Mouse (Mus musculus): ENCODE measurements around the gene Krtap1-4. TPM values are rescaled to one million over a fixed set of nuclear protein-coding genes. Genes with fewer than 3 reads are reported as not detected.

Gene Krtap1-4
- total and polyA plus RNA-seq, 3 experiments: not detected

- dilution Hi-C loops (cut with MboI; ENCODE audit: extremely low pct_ligation_motif_present, extremely low pct_unique_long_range_greater_than_20kb, low sequenced_read_pairs): no loop called here
- Histone ChIP-seq H3K9ac (ENCODE audit: insufficient read depth, low read depth) (no peak overlapping the region), H3K36me3 (replicated peaks in 1 of 2; ENCODE audit: control insufficient read depth in 1 of 2, insufficient read depth in 1 of 2, low read length in 1 of 2) (no peaks in the 10 kb centered on the region), H3K79me2 (replicated peaks; ENCODE audit: control insufficient read depth, extremely low read depth, insufficient read depth, poor library complexity, severe bottlenecking) (no peaks in the 10 kb centered on the region), H3K9me3 (replicated peaks; ENCODE audit: low read length) (no peaks in the 10 kb centered on the region), H3K27me3 (replicated peaks) (peaks cover 62% of the 10 kb centered on the region), H3K4me2 (ENCODE audit: insufficient read depth, low read depth, poor library complexity, severe bottlenecking) (no peak overlapping the region), H3K4me1 (ENCODE audit: control insufficient read depth in 1 of 2, insufficient read depth in 2 of 2) (peaks cover 3% of the 10 kb centered on the region in 2 experiments; a peak in 2 of 4 replicates), H3K27ac (ENCODE audit: insufficient read depth, low read depth) (no peak overlapping the region), H3K4me3 (replicated peaks in 1 of 3; ENCODE audit: low read depth in 2 of 3, low read length in 2 of 3, poor library complexity in 1 of 3) (no peak overlapping the region)
- in situ Hi-C loops (cut with MboI; ENCODE audit: low pct_ligation_motif_present, low pct_unique_long_range_greater_than_20kb, low sequenced_read_pairs): no loop called here
- DNase-seq (ENCODE audit: extremely low read depth): no peak
- no peak for TF ChIP-seq TBP (conservative IDR thresholded peaks at IDR 0.05; ENCODE audit: low read depth, low read length)
- no peak for TF ChIP-seq CHD1 (IDR thresholded peaks at IDR 0.05; ENCODE audit: low read depth, low read length)
- no peak for TF ChIP-seq ZNF384 (IDR thresholded peaks at IDR 0.05; ENCODE audit: low read depth, low read length)
- no peak for TF ChIP-seq IRF4 (IDR thresholded peaks at IDR 0.05; ENCODE audit: low read depth, low read length)
- no peak for TF ChIP-seq ELF1 (IDR thresholded peaks at IDR 0.05; ENCODE audit: low read depth, low read length)
These were observed 10.3 kb downstream of the Krtap1-4 start for GRCm38 (mm10) chr11:99573164-99573563.

- H3K4me2 ChIP-seq (ENCODE audit: insufficient read depth, low read depth, poor library complexity, severe bottlenecking): no peak within 1 kb of the TSS
- peaks cover 29% of the 10 kb centered on the region for H3K27me3 ChIP-seq (replicated peaks)
- H3K4me1 ChIP-seq (ENCODE audit: control insufficient read depth in 1 of 2, insufficient read depth in 2 of 2): peaks cover 5 to 12% of the 10 kb centered on the region in 2 experiments; a peak in 3 of 4 replicates
- in situ Hi-C loops (cut with MboI; ENCODE audit: low pct_ligation_motif_present, low pct_unique_long_range_greater_than_20kb, low sequenced_read_pairs) (no loop called here), dilution Hi-C loops (cut with MboI; ENCODE audit: extremely low pct_ligation_motif_present, extremely low pct_unique_long_range_greater_than_20kb, low sequenced_read_pairs) (no loop called here)
- no peak for DNase-seq (ENCODE audit: extremely low read depth)
- H3K9ac ChIP-seq (ENCODE audit: insufficient read depth, low read depth): no peak within 1 kb of the TSS
- H3K4me3 ChIP-seq (replicated peaks in 1 of 3; ENCODE audit: low read depth in 2 of 3, low read length in 2 of 3, poor library complexity in 1 of 3): no peak within 1 kb of the TSS
- H3K9me3 ChIP-seq (replicated peaks; ENCODE audit: low read length): no peaks in the 10 kb centered on the region
- no peaks in the 10 kb centered on the region for H3K79me2 ChIP-seq (replicated peaks; ENCODE audit: control insufficient read depth, extremely low read depth, insufficient read depth, poor library complexity, severe bottlenecking)
- H3K27ac ChIP-seq (ENCODE audit: insufficient read depth, low read depth): no peak within 1 kb of the TSS
- TF ChIP-seq TCF12 (IDR thresholded peaks at IDR 0.05; ENCODE audit: low read depth, low read length) (no peak), POLR2A (IDR thresholded peaks at IDR 0.05; ENCODE audit: low read depth, low read length) (no peak), KAT2A (IDR thresholded peaks at IDR 0.05; ENCODE audit: insufficient replicate concordance, low read length) (no peak), ETS1 (conservative IDR thresholded peaks at IDR 0.05; ENCODE audit: low read depth, low read length) (no peak), RAD21 (IDR thresholded peaks at IDR 0.05; ENCODE audit: low read depth, low read length) (no peak), CHD1 (IDR thresholded peaks at IDR 0.05; ENCODE audit: low read depth, low read length) (no peak), SIN3A (IDR thresholded peaks at IDR 0.05; ENCODE audit: low read length) (no peak), GABPA (IDR thresholded peaks at IDR 0.05; ENCODE audit: insufficient replicate concordance, low read depth, low read length) (no peak), MAFK (IDR thresholded peaks at IDR 0.05; ENCODE audit: insufficient replicate concordance, low read length) (no peak), ELF1 (IDR thresholded peaks at IDR 0.05; ENCODE audit: low read depth, low read length) (no peak), CTCF (conservative IDR thresholded peaks at IDR 0.05 in 1 of 2, IDR thresholded peaks at IDR 0.05 in 1 of 2; ENCODE audit: low read depth in 2 of 2, low read length in 2 of 2) (no peak), HCFC1 (IDR thresholded peaks at IDR 0.05; ENCODE audit: low read depth, low read length) (no peak), JUND (conservative IDR thresholded peaks at IDR 0.05; ENCODE audit: low read depth, low read length) (no peak), TBP (conservative IDR thresholded peaks at IDR 0.05; ENCODE audit: low read depth, low read length) (no peak), MEF2A (IDR thresholded peaks at IDR 0.05; ENCODE audit: borderline replicate concordance, low read depth, low read length) (no peak), ZNF384 (IDR thresholded peaks at IDR 0.05; ENCODE audit: low read depth, low read length) (no peak), E2F4 (IDR thresholded peaks at IDR 0.05; ENCODE audit: insufficient replicate concordance, low read depth, low read length) (no peak), USF2 (conservative IDR thresholded peaks at IDR 0.05; ENCODE audit: low read depth, low read length) (no peak)
- H3K36me3 ChIP-seq (replicated peaks in 1 of 2; ENCODE audit: control insufficient read depth in 1 of 2, insufficient read depth in 1 of 2, low read length in 1 of 2): no peaks in the 10 kb centered on the region
These were observed 16.9 kb downstream of the Krtap1-4 start, which contains the start of gene Krtap3-1 for GRCm38 (mm10) chr11:99566530-99566929. Gene Krtap3-1 (minus strand): TSS chr11:99566630.

Data from CH12.LX (cell line).